Mouse (Mus musculus) forelimb bud, embryonic 11.5 days (tissue): ENCODE results near the gene Gm14744.
"Not testable (repeated sequence)": the region's sequence is repeated elsewhere in the genome, so short reads cannot be mapped to it uniquely, and the experiment has no call there.

Source experiments
- DNase-seq: peaks from one replicate; pipeline ENCODE4 v3.0.0-alpha.2; 2012; ENCODE audit warnings: low read depth, low spot score

The Gm14744 gene

DNA sequence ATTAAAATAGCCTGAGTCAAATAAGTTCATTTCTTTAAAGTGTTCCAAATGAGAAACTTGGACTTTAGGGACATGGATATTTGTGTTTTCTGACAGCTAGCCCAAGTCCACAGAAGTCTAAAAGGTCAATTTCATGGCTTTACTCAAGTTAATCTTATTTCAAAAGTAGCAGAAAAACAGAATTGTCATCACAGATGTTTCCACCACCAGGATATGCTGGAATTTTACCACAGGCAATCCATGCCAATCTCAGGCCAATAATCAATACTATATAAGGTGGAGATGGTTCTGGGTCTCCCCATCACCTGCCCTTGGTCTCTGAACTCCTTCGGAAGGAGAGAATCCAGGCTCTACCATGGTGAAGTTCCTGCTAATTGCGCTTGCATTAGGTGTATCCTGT is at the start of gene Gm14744:
TSS of gene Gm14744 (plus strand) at position 301 of the 400 bp plus-strand sequence.
- not testable (repeated sequence) for DNase-seq

DNA sequence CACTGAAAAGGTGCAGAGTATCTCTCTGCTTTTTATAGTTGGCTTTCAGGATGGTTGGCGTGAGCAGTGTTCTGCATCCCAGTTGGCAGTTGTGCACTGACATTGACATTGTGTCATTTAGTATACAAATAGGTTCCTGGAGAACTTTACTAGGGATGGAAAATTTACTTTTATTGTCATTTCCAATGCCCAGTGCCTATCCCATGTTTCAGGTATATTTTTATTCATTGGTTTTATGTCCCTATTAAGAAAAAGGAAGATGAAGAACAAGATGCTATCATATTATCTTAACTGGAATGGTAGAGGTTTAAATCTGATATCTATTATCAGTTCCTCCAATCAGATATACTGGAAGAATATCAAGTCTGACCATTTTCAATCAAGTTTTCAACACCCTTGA is 11.0 kb upstream of the Gm14744 start, which contains the start of gene Pbsn:
TSS of gene Pbsn (minus strand) at position 101 of the 400 bp plus-strand sequence.
- no peak for DNase-seq

DNA sequence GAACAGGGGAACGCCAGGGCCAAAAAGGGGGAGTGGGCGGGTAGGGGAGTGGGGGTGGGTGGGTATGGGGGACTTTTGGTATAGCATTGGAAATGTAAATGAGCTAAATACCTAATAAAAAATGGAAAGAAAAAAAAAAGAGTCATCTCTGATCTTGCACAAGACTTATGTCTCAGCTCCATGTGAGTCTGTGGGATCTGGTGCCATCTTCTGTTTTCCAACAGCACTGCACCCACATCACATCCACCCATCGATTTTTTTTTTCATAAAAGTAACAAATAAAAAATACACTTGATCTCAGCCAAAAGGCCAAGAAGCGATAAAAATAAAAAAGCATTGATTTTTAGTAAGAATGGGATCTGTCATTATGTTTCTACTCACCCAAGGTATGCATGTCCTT is 15.5 kb downstream of the Gm14744 start:
- DNase-seq = not testable (repeated sequence)
